Comparison of ENCODE assay signal across 8 mouse cellular contexts in the genomic region with DNA sequence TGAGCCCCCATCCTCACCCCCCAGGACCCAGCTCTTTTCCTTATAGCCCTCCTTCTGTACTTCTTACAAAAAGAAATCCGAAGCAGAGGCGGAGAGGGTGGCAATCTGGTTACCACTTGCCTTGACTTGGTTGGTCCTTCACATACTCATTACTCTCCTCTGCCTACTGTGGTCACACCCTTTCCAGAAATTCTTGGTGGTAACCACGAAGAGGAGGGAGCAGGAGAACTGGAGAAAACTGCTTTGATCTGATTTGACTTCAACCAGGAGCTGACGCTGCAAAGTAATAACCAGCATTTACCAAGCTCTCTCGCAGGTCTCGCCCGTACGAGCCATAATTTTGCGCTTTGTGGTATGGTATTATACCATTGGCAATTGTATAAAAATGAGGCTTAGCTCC. TPM values are rescaled to one million over a fixed set of nuclear protein-coding genes. Genes with fewer than 3 reads are reported as not detected.
DNase-seq lines count a peak whose midpoint lies in the region; ATAC-seq and TF ChIP-seq lines count a peak whose summit lies in the region.

No protein-coding gene starts in this region.

- TF ChIP-seq CTCF in lung, adult 2 months (IDR thresholded peaks at IDR 0.05; ENCODE audit: insufficient read depth, low read length): no peak

- H3K9me3 ChIP-seq in embryonic facial prominence, embryonic 10.5 days: no peaks in the 10 kb centered on the region
- H3K9me3 ChIP-seq in intestine, embryonic 14.5 days (ENCODE audit: control insufficient read depth, low read length): no peaks in the 10 kb centered on the region
- H3K9me3 ChIP-seq in neural tube, embryonic 12.5 days: no peaks in the 10 kb centered on the region

- H3K36me3 ChIP-seq in embryonic facial prominence, embryonic 10.5 days (replicated peaks): peaks cover 63% of the 10 kb centered on the region
- peaks cover 23% of the 10 kb centered on the region for H3K36me3 ChIP-seq in intestine, embryonic 14.5 days (ENCODE audit: control insufficient read depth, insufficient read depth, low read length)
- peaks cover 30% of the 10 kb centered on the region for H3K36me3 ChIP-seq in neural tube, embryonic 12.5 days

- no peak for DNase-seq in lung, adult 2 months
- no peak for DNase-seq in lung, postnatal 10 days
- DNase-seq in embryonic facial prominence, embryonic 10.5 days (ENCODE audit: low spot score): no peak
- no peak for DNase-seq in intestine, embryonic 14.5 days (ENCODE audit: low spot score)
- DNase-seq in layer of hippocampus, adult 8-10 months (ENCODE audit: low spot score in 2 of 2): no peak
- no peak for DNase-seq in T-cell, adult 2 months (ENCODE audit: low spot score)
- DNase-seq in kidney, postnatal 36 days: no peak

- H3K27me3 ChIP-seq in embryonic facial prominence, embryonic 10.5 days (replicated peaks; ENCODE audit: low read depth, poor library complexity, severe bottlenecking): no peaks in the 10 kb centered on the region
- H3K27me3 ChIP-seq in intestine, embryonic 14.5 days (replicated peaks; ENCODE audit: control insufficient read depth, insufficient read depth, low read length): no peaks in the 10 kb centered on the region
- H3K27me3 ChIP-seq in neural tube, embryonic 12.5 days (replicated peaks): no peaks in the 10 kb centered on the region

- H3K9ac ChIP-seq in intestine, embryonic 14.5 days (ENCODE audit: low read length): peak overlapping the region; percentile 86
- H3K9ac ChIP-seq in neural tube, embryonic 12.5 days: peak overlapping the region; percentile 88

- no peak for ATAC-seq in intestine, embryonic 14.5 days (replicated peaks; ENCODE audit: low FRiP score, low TSS enrichment, low read depth)
- no peak for ATAC-seq in neural tube, embryonic 12.5 days (ENCODE audit: low FRiP score, low read depth)

- H3K4me2 ChIP-seq in intestine, embryonic 14.5 days (ENCODE audit: low read length): peak overlapping the region; percentile 96
- peak overlapping the region; percentile 94 for H3K4me2 ChIP-seq in neural tube, embryonic 12.5 days (replicated peaks)

- WGBS in lung, adult 2 months: 47% methylated on average over 9 of the region's 9 CpGs
- 62% methylated on average over 9 of the region's 9 CpGs for WGBS in embryonic facial prominence, embryonic 10.5 days
- 49% methylated on average over 9 of the region's 9 CpGs for WGBS in intestine, embryonic 14.5 days
- 59% methylated on average over 9 of the region's 9 CpGs for WGBS in neural tube, embryonic 12.5 days

- peaks cover 5% of the 10 kb centered on the region; the same call in 1 of the 2 replicates for H3K4me1 ChIP-seq in lung, adult 2 months (ENCODE audit: control insufficient read depth, insufficient read depth, low read length)
- peaks cover 27% of the 10 kb centered on the region for H3K4me1 ChIP-seq in embryonic facial prominence, embryonic 10.5 days
- H3K4me1 ChIP-seq in intestine, embryonic 14.5 days (replicated peaks; ENCODE audit: control insufficient read depth, insufficient read depth, low read length): peaks cover 7% of the 10 kb centered on the region; the same call in 1 of the 2 replicates
- H3K4me1 ChIP-seq in neural tube, embryonic 12.5 days: peaks cover 16% of the 10 kb centered on the region

- H3K27ac ChIP-seq in embryonic facial prominence, embryonic 10.5 days (replicated peaks): peak overlapping the region; percentile 96
- H3K27ac ChIP-seq in intestine, embryonic 14.5 days (ENCODE audit: low read depth): peak overlapping the region; percentile 91
- H3K27ac ChIP-seq in neural tube, embryonic 12.5 days: 0 out of 2 replicates have a peak overlapping the region, but pooled peaks have one; percentile 57

- H3K4me3 ChIP-seq in lung, adult 2 months (replicated peaks; ENCODE audit: extremely low read depth, low read depth, low read length): peak overlapping the region; percentile 90
- H3K4me3 ChIP-seq in embryonic facial prominence, embryonic 10.5 days: peak overlapping the region; percentile 92
- peak overlapping the region; percentile 63 for H3K4me3 ChIP-seq in intestine, embryonic 14.5 days (ENCODE audit: low read depth, low read length)
- peak overlapping the region; percentile 89 for H3K4me3 ChIP-seq in neural tube, embryonic 12.5 days

- no peak for TF ChIP-seq POLR2A in lung, adult 2 months (IDR thresholded peaks at IDR 0.05; ENCODE audit: borderline replicate concordance, extremely low read depth, low read depth, low read length)

RNA-seq across cellular contexts. Expression of a gene that starts 0.9 kb away (rescaled TPM):
- polyA plus RNA-seq in lung, adult 2 months (2012; rRNA removed): 1.1 and 2.3 TPM in 2 replicates
- 2.5 and 2.8 TPM in 2 replicates for polyA plus RNA-seq in embryonic facial prominence, embryonic 10.5 days (2016; fragmentation: Nextera tagmentation; extraction: Ambion mirVana)
- polyA plus RNA-seq in intestine, embryonic 14.5 days (2014; fragmentation: Nextera tagmentation; extraction: Ambion mirVana): 3.6 and 4.0 TPM in 2 replicates
- polyA plus RNA-seq in neural tube, embryonic 12.5 days (2016; fragmentation: Nextera tagmentation; extraction: Ambion mirVana): 1.9 and 2.8 TPM in 2 replicates
- 1 to 10 TPM; 6.9 to 7.8 (median 7.6) TPM for total RNA-seq in layer of hippocampus, adult 8-10 months (2022)

RNA-seq across cellular contexts. Expression of a gene that starts 1.0 kb away (rescaled TPM):
- polyA plus RNA-seq in lung, adult 2 months (2012; rRNA removed): 6.9 and 8.0 TPM in 2 replicates
- polyA plus RNA-seq in embryonic facial prominence, embryonic 10.5 days (2016; fragmentation: Nextera tagmentation; extraction: Ambion mirVana): 11.9 and 15.3 TPM in 2 replicates
- 10.0 and 10.6 TPM in 2 replicates for polyA plus RNA-seq in intestine, embryonic 14.5 days (2014; fragmentation: Nextera tagmentation; extraction: Ambion mirVana)
- 8.2 and 8.8 TPM in 2 replicates for polyA plus RNA-seq in neural tube, embryonic 12.5 days (2016; fragmentation: Nextera tagmentation; extraction: Ambion mirVana)
- total RNA-seq in layer of hippocampus, adult 8-10 months (2022): 10 to 100 TPM in 1 of 4 experiments, 1 to 10 TPM in 3; 8.5 to 14.4 (median 9.0) TPM

RNA-seq across cellular contexts. Expression of a gene that starts 10.4 kb away (rescaled TPM):
- 28.1 and 42.2 TPM in 2 replicates for polyA plus RNA-seq in lung, adult 2 months (2012; rRNA removed)
- polyA plus RNA-seq in embryonic facial prominence, embryonic 10.5 days (2016; fragmentation: Nextera tagmentation; extraction: Ambion mirVana): 52.0 and 53.9 TPM in 2 replicates
- 66.1 and 68.0 TPM in 2 replicates for polyA plus RNA-seq in intestine, embryonic 14.5 days (2014; fragmentation: Nextera tagmentation; extraction: Ambion mirVana)
- 80.0 and 93.3 TPM in 2 replicates for polyA plus RNA-seq in neural tube, embryonic 12.5 days (2016; fragmentation: Nextera tagmentation; extraction: Ambion mirVana)
- total RNA-seq in layer of hippocampus, adult 8-10 months (2022): 100 to 1,000 TPM in 1 of 4 experiments, 10 to 100 TPM in 3; 91.1 to 104 (median 95.4) TPM

RNA-seq across cellular contexts. Expression of a gene that starts 35.2 kb away (rescaled TPM):
- 6.5 and 7.7 TPM in 2 replicates for polyA plus RNA-seq in lung, adult 2 months (2012; rRNA removed)
- 89.1 and 96.8 TPM in 2 replicates for polyA plus RNA-seq in embryonic facial prominence, embryonic 10.5 days (2016; fragmentation: Nextera tagmentation; extraction: Ambion mirVana)
- polyA plus RNA-seq in intestine, embryonic 14.5 days (2014; fragmentation: Nextera tagmentation; extraction: Ambion mirVana): 65.9 and 67.6 TPM in 2 replicates
- 61.4 and 63.5 TPM in 2 replicates for polyA plus RNA-seq in neural tube, embryonic 12.5 days (2016; fragmentation: Nextera tagmentation; extraction: Ambion mirVana)
- total RNA-seq in layer of hippocampus, adult 8-10 months (2022): 10 to 100 TPM; 26.9 to 34.3 (median 31.1) TPM

RNA-seq across cellular contexts. Expression of a gene that starts 52.2 kb away (rescaled TPM):
- 19.5 and 21.3 TPM in 2 replicates for polyA plus RNA-seq in lung, adult 2 months (2012; rRNA removed)
- polyA plus RNA-seq in embryonic facial prominence, embryonic 10.5 days (2016; fragmentation: Nextera tagmentation; extraction: Ambion mirVana): 10.4 and 11.8 TPM in 2 replicates
- polyA plus RNA-seq in intestine, embryonic 14.5 days (2014; fragmentation: Nextera tagmentation; extraction: Ambion mirVana): 30.4 and 37.1 TPM in 2 replicates
- 8.2 and 8.9 TPM in 2 replicates for polyA plus RNA-seq in neural tube, embryonic 12.5 days (2016; fragmentation: Nextera tagmentation; extraction: Ambion mirVana)
- total RNA-seq in layer of hippocampus, adult 8-10 months (2022): 1 to 10 TPM; 5.6 to 8.5 (median 6.5) TPM
